Mouse (Mus musculus) forebrain, embryonic 16.5 days (tissue): ENCODE measurements around the gene Cdhr4. TPM values are rescaled to one million over a fixed set of nuclear protein-coding genes. Genes with fewer than 3 reads are reported as not detected.

Experiments used
- ATAC-seq: fragments of 200-750 bp; cut with Nextera tagmentation; 2 replicates; pipeline ENCODE4 v1.8.0; 2017; ENCODE audit warnings: mild to moderate bottlenecking, moderate library complexity
- H3K27ac ChIP-seq: fragments of 300-500 bp; sonication (generic); 2 replicates; pipeline ENCODE4 v1.5.1; 2014; ENCODE audit warnings: low read length, control low read depth
- H3K27me3 ChIP-seq: fragments of 300-500 bp; sonication (generic); replicated peaks from 2 replicates; pipeline ENCODE4 v1.6.1; 2014; ENCODE audit warnings: low read length; ENCODE audit not compliant: control insufficient read depth, insufficient read depth
- H3K36me3 ChIP-seq: fragments of 300-500 bp; sonication (generic); 2 replicates; pipeline ENCODE4 v1.6.1; 2014; ENCODE audit not compliant: control insufficient read depth, insufficient read depth
- H3K4me1 ChIP-seq: fragments of 300-500 bp; sonication (generic); replicated peaks from 2 replicates; pipeline ENCODE4 v1.6.1; 2014; ENCODE audit warnings: low read length; ENCODE audit not compliant: control insufficient read depth, insufficient read depth
- H3K4me2 ChIP-seq: fragments of 300-500 bp; sonication (generic); 2 replicates; pipeline ENCODE4 v1.6.1; 2014; ENCODE audit warnings: mild to moderate bottlenecking, low read length, control low read depth
- H3K4me3 ChIP-seq: fragments of 300-500 bp; sonication (generic); replicated peaks from 2 replicates; pipeline ENCODE4 v1.5.1; 2014; ENCODE audit warnings: mild to moderate bottlenecking, low read length, control low read depth
- H3K9ac ChIP-seq: fragments of 300-500 bp; sonication (generic); replicated peaks from 2 replicates; pipeline ENCODE4 v1.6.1; 2014; ENCODE audit warnings: low read depth, low read length, control low read depth
- H3K9me3 ChIP-seq: fragments of 300-500 bp; sonication (generic); 2 replicates; pipeline ENCODE4 v1.6.1; 2016; ENCODE audit warnings: low read length; ENCODE audit not compliant: control insufficient read depth
- WGBS: fragments of 180-500 bp; shearing (Covaris S2); extraction: QIAGEN DNeasy Blood & Tissue Kit; methylation state at CpG from one replicate; pipeline ENCODE4 v1.1.7; 2014; 5-methylcytosine and 5-hydroxymethylcytosine counted together
- polyA plus RNA-seq: library from polyadenylated mRNA; unstranded; fragments of >200 nt; fragmentation: Nextera tagmentation; extraction: Ambion mirVana; gene quantifications from 2 replicates; pipeline ENCODE4 v1.2.1, GENCODE M21; 2015

Cdhr4 gene
- polyA plus RNA-seq, 1 experiment from 2014 or later = 1.2 TPM

GRCm38 (mm10) chr9:108026584-108026983, 34.3 kb downstream of the Cdhr4 start:
- Histone ChIP-seq H3K9ac (no peak overlapping the region), H3K27me3 (no peaks in the 10 kb centered on the region), H3K4me2 (no peak overlapping the region), H3K27ac (no peak overlapping the region), H3K9me3 (no peaks in the 10 kb centered on the region), H3K36me3 (peaks cover 14% of the 10 kb centered on the region), H3K4me1 (no peaks in the 10 kb centered on the region), H3K4me3 (no peak overlapping the region)
- WGBS = 91% methylated on average over 3 of the region's 3 CpGs
- ATAC-seq = no peak

GRCm38 (mm10) chr9:108027867-108028266, 35.6 kb downstream of the Cdhr4 start:
- Histone ChIP-seq H3K9me3 (no peaks in the 10 kb centered on the region), H3K4me2 (no peak overlapping the region), H3K9ac (no peak overlapping the region), H3K4me1 (no peaks in the 10 kb centered on the region), H3K27me3 (no peaks in the 10 kb centered on the region), H3K36me3 (peaks cover 18% of the 10 kb centered on the region), H3K27ac (no peak overlapping the region), H3K4me3 (no peak overlapping the region)
- 97% methylated on average over 3 of the region's 3 CpGs for WGBS
- no peak for ATAC-seq

DNA sequence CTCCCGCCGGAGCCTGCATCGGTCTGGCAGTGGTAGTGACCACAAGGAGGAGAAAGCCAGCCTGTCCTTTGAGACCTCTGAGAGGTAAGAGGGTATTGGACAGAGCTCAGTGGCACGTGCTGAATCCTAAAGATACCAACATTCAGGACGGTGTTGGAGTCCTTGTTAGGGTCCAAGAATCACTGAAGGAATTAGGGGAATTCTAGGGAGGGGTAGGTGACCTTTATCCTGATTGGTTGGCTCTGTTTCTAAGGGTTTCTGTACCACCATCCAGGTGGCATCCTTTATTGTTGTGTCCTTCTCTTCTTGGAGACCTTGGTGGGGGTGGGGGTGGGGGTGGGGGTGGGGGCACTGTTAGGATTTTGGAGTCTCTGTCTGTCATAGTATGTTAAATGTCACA, 39.8 kb downstream of the Cdhr4 start:
- 93% methylated on average over 5 of the region's 5 CpGs for WGBS
- peaks cover 12% of the 10 kb centered on the region for H3K36me3 ChIP-seq

GRCm38 (mm10) chr9:108035331-108036156, 43.2 kb downstream of the Cdhr4 start:
- Histone ChIP-seq H3K4me1 (no peaks in the 10 kb centered on the region), H3K4me2 (no peak overlapping the region), H3K9me3 (no peaks in the 10 kb centered on the region), H3K27me3 (no peaks in the 10 kb centered on the region), H3K9ac (no peak overlapping the region), H3K36me3 (peaks cover 9% of the 10 kb centered on the region; the same call in 1 of the 2 replicates), H3K4me3 (no peak overlapping the region), H3K27ac (no peak overlapping the region)
- WGBS = 95% methylated on average over 2 of the region's 2 CpGs
- ATAC-seq = no peak

More for the DNA sequence above, 39.8 kb downstream of the Cdhr4 start:
- Histone ChIP-seq H3K9ac (no peak overlapping the region), H3K4me3 (no peak overlapping the region), H3K9me3 (no peaks in the 10 kb centered on the region), H3K4me2 (no peak overlapping the region), H3K27ac (no peak overlapping the region), H3K27me3 (no peaks in the 10 kb centered on the region), H3K4me1 (no peaks in the 10 kb centered on the region)
- ATAC-seq = no peak

DNA sequence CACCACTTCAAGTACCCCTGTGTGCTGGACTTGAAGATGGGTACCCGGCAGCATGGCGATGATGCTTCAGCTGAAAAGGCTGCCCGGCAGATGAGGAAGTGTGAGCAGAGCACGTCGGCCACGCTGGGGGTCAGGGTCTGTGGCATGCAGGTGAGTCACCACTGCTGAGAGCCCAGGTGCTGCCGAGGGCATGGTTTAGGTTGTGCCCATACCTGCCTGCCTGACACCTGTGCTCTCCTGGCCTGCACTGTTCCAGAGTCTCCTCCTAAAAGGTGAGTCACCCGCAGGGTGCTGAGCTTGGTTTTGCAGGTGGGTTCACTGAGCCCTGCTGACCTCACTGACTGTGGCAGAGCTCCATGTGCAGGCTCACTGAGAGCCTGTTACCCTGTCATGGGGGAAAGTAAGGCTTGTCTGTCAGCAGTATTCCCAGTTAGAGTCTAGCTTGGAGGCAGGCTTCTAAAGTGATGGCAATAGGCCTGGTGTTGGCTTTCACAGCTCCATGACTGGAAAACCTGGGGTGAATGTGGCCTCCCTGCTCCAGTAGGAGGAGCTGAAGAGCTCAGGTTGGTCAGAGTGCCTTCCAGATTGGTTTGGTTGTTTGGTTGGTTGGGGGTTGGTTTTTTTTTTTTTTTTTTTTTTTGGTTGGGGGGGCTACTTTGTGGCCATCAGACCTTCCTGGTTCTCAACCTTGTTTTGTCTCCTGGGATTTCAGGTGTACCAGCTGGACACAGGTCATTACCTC, 52.6 kb downstream of the Cdhr4 start:
- ATAC-seq = no peak
- Histone ChIP-seq H3K9ac (no peak overlapping the region), H3K27me3 (no peaks in the 10 kb centered on the region), H3K4me2 (no peak overlapping the region), H3K27ac (no peak overlapping the region), H3K9me3 (no peaks in the 10 kb centered on the region), H3K36me3 (peaks cover 37% of the 10 kb centered on the region), H3K4me3 (no peak overlapping the region), H3K4me1 (peaks cover 15% of the 10 kb centered on the region)
- 98% methylated on average over 8 of the region's 8 CpGs for WGBS

- no peak for ATAC-seq
- Histone ChIP-seq H3K27me3 (no peaks in the 10 kb centered on the region), H3K9me3 (no peaks in the 10 kb centered on the region), H3K36me3 (peaks cover 34% of the 10 kb centered on the region), H3K4me3 (no peak overlapping the region), H3K9ac (no peak overlapping the region), H3K4me2 (no peak overlapping the region), H3K27ac (no peak overlapping the region), H3K4me1 (peaks cover 17% of the 10 kb centered on the region)
- WGBS = 89% methylated on average over 4 of the region's 4 CpGs
Measured at GRCm38 (mm10) chr9:108046582-108046981, 54.3 kb downstream of the Cdhr4 start.

- H3K9ac ChIP-seq = no peak overlapping the region; the same call in 1 of the 2 replicates
- peaks cover 17% of the 10 kb centered on the region for H3K4me1 ChIP-seq
- H3K4me3 ChIP-seq = peak overlapping the region; percentile 77
- H3K36me3 ChIP-seq = peaks cover 32% of the 10 kb centered on the region
- peak overlapping the region; percentile 97 for H3K4me2 ChIP-seq
- no peak overlapping the region; the same call in 1 of the 2 replicates for H3K27ac ChIP-seq
- no peaks in the 10 kb centered on the region for H3K27me3 ChIP-seq
- 49% methylated on average over 17 of the region's 17 CpGs for WGBS
- no peak for ATAC-seq
- H3K9me3 ChIP-seq = no peaks in the 10 kb centered on the region
Measured at GRCm38 (mm10) chr9:108047601-108048565, 55.6 kb downstream of the Cdhr4 start.

- peak overlapping the region; percentile 50; the same call in 1 of the 2 replicates for H3K27ac ChIP-seq
- WGBS = 1% methylated on average over 19 of the region's 19 CpGs
- peak overlapping the region; percentile 71 for H3K9ac ChIP-seq
- peak; percentile 32 for ATAC-seq
- peak overlapping the region; percentile 97 for H3K4me2 ChIP-seq
- peak overlapping the region; percentile 77 for H3K4me3 ChIP-seq
- peaks cover 20% of the 10 kb centered on the region for H3K4me1 ChIP-seq
- peaks cover 29% of the 10 kb centered on the region for H3K36me3 ChIP-seq
- no peaks in the 10 kb centered on the region for H3K9me3 ChIP-seq
- no peaks in the 10 kb centered on the region for H3K27me3 ChIP-seq
Measured at GRCm38 (mm10) chr9:108048566-108048955, 56.3 kb downstream of the Cdhr4 start.
